Mouse (Mus musculus) 3T3-L1 (cell line): ENCODE data around the gene Foxd4.
A peak's percentile ranks its signal among the peaks of the same experiment; 100 is the strongest.
"Not testable (repeated sequence)": the region's sequence is repeated elsewhere in the genome, so short reads cannot be mapped to it uniquely, and the experiment has no call there.

Experiments
- DNase-seq: peaks from one replicate; pipeline ENCODE4 v3.0.0-alpha.2; 2015; ENCODE audit warnings: low read depth, low spot score

Gene Foxd4

GRCm38 (mm10) chr19:24875129-24875870 lies 25.7 kb downstream of the Foxd4 start, which contains the start of gene Gm10053:
Gene Gm10053 (plus strand): TSS chr19:24875686.
- DNase-seq, result not testable (repeated sequence)

GRCm38 (mm10) chr19:24873873-24874272 lies 27.1 kb downstream of the Foxd4 start:
- DNase-seq, result peak; percentile 27

GRCm38 (mm10) chr19:24871037-24871635 lies 29.9 kb downstream of the Foxd4 start:
- DNase-seq, result peak; percentile 80

GRCm38 (mm10) chr19:24865436-24865835 lies 35.6 kb downstream of the Foxd4 start:
- no peak for DNase-seq

- no peak for DNase-seq
Observed at GRCm38 (mm10) chr19:24861612-24862451, 39.2 kb downstream of the Foxd4 start, which contains the start of gene Pgm5. Gene Pgm5 (minus strand): TSS chr19:24861855.

- DNase-seq, result no peak
Observed at GRCm38 (mm10) chr19:24861276-24861611, 39.8 kb downstream of the Foxd4 start.

GRCm38 (mm10) chr19:24851456-24852315 lies 49.3 kb downstream of the Foxd4 start:
- DNase-seq, result no peak
